Mouse (Mus musculus): Measurements from ENCODE around the gene Slc38a2. TPM values are rescaled to one million over a fixed set of nuclear protein-coding genes. Genes with fewer than 3 reads are reported as not detected.

The Slc38a2 gene
- total and polyA plus RNA-seq, 2 experiments from 2014 or later: 79.4 to 90.9 TPM

DNA sequence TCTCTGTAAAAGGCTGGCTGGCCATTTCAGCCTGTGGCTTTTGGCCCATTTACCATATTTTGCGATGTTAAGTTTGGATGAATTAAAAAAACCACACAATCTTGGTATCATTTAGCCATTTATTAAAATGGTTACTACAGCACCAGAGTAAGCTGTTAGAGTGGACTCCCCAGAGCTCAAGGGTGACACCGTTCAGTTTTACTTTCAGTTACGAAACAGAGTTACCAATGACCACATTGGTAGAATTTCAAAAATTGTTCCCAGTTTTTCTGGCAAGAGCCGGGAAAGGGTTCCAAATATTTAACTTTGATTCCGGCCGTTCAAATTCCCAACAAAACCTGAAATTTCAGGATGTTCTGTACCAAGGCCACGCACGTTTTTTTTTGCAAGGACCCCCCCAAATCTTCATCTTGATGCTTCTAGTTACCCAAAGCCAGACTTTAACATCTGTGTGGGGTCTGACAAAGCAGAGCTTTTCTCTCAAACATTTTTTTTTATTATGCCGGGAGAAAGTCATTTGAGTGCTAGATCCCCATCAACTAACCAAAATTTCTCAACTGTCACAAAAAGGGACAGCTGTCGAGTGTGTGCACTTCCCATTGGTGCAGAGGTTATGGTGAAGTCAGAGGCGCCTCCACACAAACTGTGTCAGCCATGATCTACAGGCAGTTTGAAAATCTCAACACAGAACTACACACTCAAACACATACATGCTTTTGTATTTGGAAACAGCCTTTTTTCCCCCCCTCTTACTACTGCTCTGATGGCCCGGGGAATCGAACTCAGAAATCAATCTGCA is 2.8 kb downstream of the Slc38a2 start:
- Histone ChIP-seq H3K27ac (ENCODE audit: low read depth, low read length) (no peak overlapping the region), H3K36me3 (ENCODE audit: insufficient read depth, low read length) (peaks cover 38% of the 10 kb centered on the region), H3K4me2 (ENCODE audit: low read depth, low read length, poor library complexity, severe bottlenecking) (peak overlapping the region; percentile 55), H3K9ac (replicated peaks; ENCODE audit: low read length, poor library complexity, severe bottlenecking) (no peak overlapping the region), H3K4me3 (ENCODE audit: low read depth, low read length) (peak overlapping the region; percentile 91), H3K4me1 (ENCODE audit: insufficient read depth, low read length) (peaks cover 9% of the 10 kb centered on the region; the same call in 1 of the 2 replicates), H3K27me3 (ENCODE audit: insufficient read depth, low read length) (no peaks in the 10 kb centered on the region), H3K9me3 (ENCODE audit: low read length) (no peaks in the 10 kb centered on the region)
- TF ChIP-seq CTCF (IDR thresholded peaks at IDR 0.05): no peak
- ATAC-seq (ENCODE audit: low FRiP score) (no peak), DNase-seq (ENCODE audit: low spot score) (no peak)
- WGBS: 61% methylated on average over 13 of the region's 13 CpGs

- 73% methylated on average over 26 of the region's 26 CpGs for WGBS
- Histone ChIP-seq H3K36me3 (ENCODE audit: insufficient read depth, low read length) (peaks cover 48% of the 10 kb centered on the region), H3K9ac (replicated peaks; ENCODE audit: low read length, poor library complexity, severe bottlenecking) (no peak overlapping the region), H3K27ac (ENCODE audit: low read depth, low read length) (no peak overlapping the region), H3K27me3 (ENCODE audit: insufficient read depth, low read length) (no peaks in the 10 kb centered on the region), H3K4me3 (ENCODE audit: low read depth, low read length) (peak overlapping the region; percentile 91; the same call in 1 of the 2 replicates), H3K4me1 (ENCODE audit: insufficient read depth, low read length) (peaks cover 9% of the 10 kb centered on the region; the same call in 1 of the 2 replicates), H3K4me2 (ENCODE audit: low read depth, low read length, poor library complexity, severe bottlenecking) (peak overlapping the region; percentile 55), H3K9me3 (ENCODE audit: low read length) (no peaks in the 10 kb centered on the region)
- no peak for DNase-seq (ENCODE audit: low spot score)
- TF ChIP-seq CTCF (IDR thresholded peaks at IDR 0.05): 0 out of 2 replicates have a peak, but pooled peaks have one; percentile 6
- no peak for ATAC-seq (ENCODE audit: low FRiP score)
These were observed 3.8 kb downstream of the Slc38a2 start for GRCm38 (mm10) chr15:96695455-96696421.

GRCm38 (mm10) chr15:96694988-96695387 is 4.5 kb downstream of the Slc38a2 start:
- TF ChIP-seq CTCF (IDR thresholded peaks at IDR 0.05): no peak
- Histone ChIP-seq H3K4me2 (ENCODE audit: low read depth, low read length, poor library complexity, severe bottlenecking) (no peak overlapping the region), H3K4me1 (ENCODE audit: insufficient read depth, low read length) (peaks cover 9% of the 10 kb centered on the region; the same call in 1 of the 2 replicates), H3K36me3 (ENCODE audit: insufficient read depth, low read length) (peaks cover 52% of the 10 kb centered on the region), H3K27ac (ENCODE audit: low read depth, low read length) (no peak overlapping the region), H3K4me3 (ENCODE audit: low read depth, low read length) (no peak overlapping the region), H3K9ac (replicated peaks; ENCODE audit: low read length, poor library complexity, severe bottlenecking) (no peak overlapping the region), H3K27me3 (ENCODE audit: insufficient read depth, low read length) (no peaks in the 10 kb centered on the region), H3K9me3 (ENCODE audit: low read length) (no peaks in the 10 kb centered on the region)
- WGBS: 89% methylated on average over 7 of the region's 7 CpGs
- ATAC-seq (ENCODE audit: low FRiP score) (no peak), DNase-seq (ENCODE audit: low spot score) (no peak)

DNA sequence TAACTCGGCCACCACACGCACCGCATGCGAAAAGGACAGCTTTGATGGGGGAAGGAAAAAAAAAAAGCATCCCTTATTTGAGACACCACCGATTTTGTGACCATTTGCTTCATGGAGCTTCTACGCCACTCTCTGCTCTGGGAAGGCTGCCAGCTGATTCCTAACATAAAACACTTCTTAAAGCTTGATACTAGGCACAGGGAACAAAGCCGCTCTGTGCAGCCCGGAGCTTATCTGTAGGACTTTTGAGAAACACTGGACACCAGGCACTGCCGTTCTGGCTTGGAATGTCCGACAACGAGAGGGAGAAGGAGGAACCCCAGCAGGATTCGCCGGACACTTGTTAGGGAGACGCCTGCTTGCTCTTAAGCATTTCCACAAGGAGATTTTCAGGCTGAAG is 5.8 kb downstream of the Slc38a2 start:
- 65% methylated on average over 14 of the region's 14 CpGs for WGBS
- Histone ChIP-seq H3K9ac (replicated peaks; ENCODE audit: low read length, poor library complexity, severe bottlenecking) (no peak overlapping the region), H3K36me3 (ENCODE audit: insufficient read depth, low read length) (peaks cover 57% of the 10 kb centered on the region), H3K9me3 (ENCODE audit: low read length) (no peaks in the 10 kb centered on the region), H3K27me3 (ENCODE audit: insufficient read depth, low read length) (no peaks in the 10 kb centered on the region), H3K27ac (ENCODE audit: low read depth, low read length) (no peak overlapping the region), H3K4me1 (ENCODE audit: insufficient read depth, low read length) (peaks cover 9% of the 10 kb centered on the region; the same call in 1 of the 2 replicates), H3K4me3 (ENCODE audit: low read depth, low read length) (no peak overlapping the region), H3K4me2 (ENCODE audit: low read depth, low read length, poor library complexity, severe bottlenecking) (no peak overlapping the region)
- no peak for TF ChIP-seq CTCF (IDR thresholded peaks at IDR 0.05)
- DNase-seq (ENCODE audit: low spot score) (peak; percentile 47), ATAC-seq (ENCODE audit: low FRiP score) (no peak)

- TF ChIP-seq CTCF (IDR thresholded peaks at IDR 0.05): no peak
- WGBS: 91% methylated on average over 11 of the region's 11 CpGs
- Histone ChIP-seq H3K36me3 (ENCODE audit: insufficient read depth, low read length) (peaks cover 64% of the 10 kb centered on the region), H3K27me3 (ENCODE audit: insufficient read depth, low read length) (no peaks in the 10 kb centered on the region), H3K4me3 (ENCODE audit: low read depth, low read length) (no peak overlapping the region), H3K27ac (ENCODE audit: low read depth, low read length) (no peak overlapping the region), H3K4me2 (ENCODE audit: low read depth, low read length, poor library complexity, severe bottlenecking) (no peak overlapping the region), H3K9ac (replicated peaks; ENCODE audit: low read length, poor library complexity, severe bottlenecking) (no peak overlapping the region), H3K4me1 (ENCODE audit: insufficient read depth, low read length) (peaks cover 8% of the 10 kb centered on the region; the same call in 1 of the 2 replicates), H3K9me3 (ENCODE audit: low read length) (no peaks in the 10 kb centered on the region)
- DNase-seq (ENCODE audit: low spot score) (no peak), ATAC-seq (ENCODE audit: low FRiP score) (no peak)
These were observed 7.1 kb downstream of the Slc38a2 start for GRCm38 (mm10) chr15:96692401-96692800.
